Mouse (Mus musculus) yolk sac, embryonic 10.5 days (tissue): Measurements from ENCODE around the gene Trak2.
A peak's percentile ranks its signal among the peaks of the same experiment; 100 is the strongest.
"Not testable (repeated sequence)": the region's sequence is repeated elsewhere in the genome, so short reads cannot be mapped to it uniquely, and the experiment has no call there.

Source experiments
- DNase-seq: peaks from one replicate; pipeline ENCODE4 v3.0.0-alpha.2; 2017; ENCODE audit warnings: low spot score

Gene Trak2

GRCm38 (mm10) chr1:58973366-58974221, at the start of gene Trak2, which contains the start of gene Stradb:
Trak2 (minus strand) TSS chr1:58973430.
Stradb (plus strand) TSS chr1:58973522.
- peak; percentile 97 for DNase-seq

- no peak for DNase-seq
Observed at GRCm38 (mm10) chr1:59021556-59021955, 48.3 kb upstream of the Trak2 start.

- no peak for DNase-seq
Observed at GRCm38 (mm10) chr1:59009250-59009649, 36.0 kb upstream of the Trak2 start.

GRCm38 (mm10) chr1:58995313-58995712, 22.1 kb upstream of the Trak2 start:
- DNase-seq: no peak

GRCm38 (mm10) chr1:58993723-58994122, 20.5 kb upstream of the Trak2 start:
- no peak for DNase-seq

- no peak for DNase-seq
Observed at GRCm38 (mm10) chr1:58993144-58993543, 19.9 kb upstream of the Trak2 start.

GRCm38 (mm10) chr1:58984586-58984985, 11.4 kb upstream of the Trak2 start:
- DNase-seq: no peak

- DNase-seq: no peak
Observed at GRCm38 (mm10) chr1:58982276-58982675, 9.0 kb upstream of the Trak2 start.

- DNase-seq: no peak
Observed at GRCm38 (mm10) chr1:58972851-58973365, 322 bp downstream of the Trak2 start.

GRCm38 (mm10) chr1:58971097-58971496, 2.1 kb downstream of the Trak2 start:
- DNase-seq: no peak

- peak; percentile 47 for DNase-seq
Observed at GRCm38 (mm10) chr1:58970054-58970453, 3.2 kb downstream of the Trak2 start.

GRCm38 (mm10) chr1:58967534-58967933, 5.7 kb downstream of the Trak2 start:
- DNase-seq: no peak

- no peak for DNase-seq
Observed at GRCm38 (mm10) chr1:58962865-58963264, 10.4 kb downstream of the Trak2 start.

- DNase-seq: no peak
Observed at GRCm38 (mm10) chr1:58962418-58962817, 10.8 kb downstream of the Trak2 start.

- peak; percentile 65 for DNase-seq
Observed at GRCm38 (mm10) chr1:58961152-58961893, 11.9 kb downstream of the Trak2 start.

GRCm38 (mm10) chr1:58959682-58960081, 13.5 kb downstream of the Trak2 start:
- DNase-seq: no peak

GRCm38 (mm10) chr1:58958789-58959526, 14.3 kb downstream of the Trak2 start:
- DNase-seq: not testable (repeated sequence)

GRCm38 (mm10) chr1:58957931-58958330, 15.3 kb downstream of the Trak2 start:
- DNase-seq: peak; percentile 74

GRCm38 (mm10) chr1:58956229-58956628, 17.0 kb downstream of the Trak2 start:
- no peak for DNase-seq

GRCm38 (mm10) chr1:58955716-58956115, 17.5 kb downstream of the Trak2 start:
- no peak for DNase-seq

GRCm38 (mm10) chr1:58954578-58955410, 18.4 kb downstream of the Trak2 start:
- peak; percentile 1 for DNase-seq
